In genomic region chr1:176644248-176644647, GRCm38 (mm10) we compare ENCODE assay signal across 11 mouse cellular contexts.
"Had no signal": no experiment of that assay in that cellular context is flagged by ENCODE, and none has a peak within 500 bp of the region (broad histone marks: within the 10 kb centered on the region; RNA-seq: fewer than 3 reads in every experiment).

No protein-coding gene starts in this region.

- H3K27me3 ChIP-seq: liver, embryonic 13.5 days had no signal

- H3K9me3 ChIP-seq: liver, embryonic 13.5 days had no signal

- DNase-seq: kidney, postnatal 25 days; layer of hippocampus, adult 9-11 months; liver, embryonic 13.5 days; lung, adult 2 months; lung, postnatal 14 days; lung, postnatal 4 days; midbrain, embryonic 14.5 days; thymus, adult 18-20 months; thymus, postnatal 36 days had no signal

- H3K36me3 ChIP-seq: liver, embryonic 13.5 days had no signal

- H3K4me3 ChIP-seq: layer of hippocampus, adult 2 months; liver, embryonic 13.5 days had no signal

- H3K4me1 ChIP-seq: liver, embryonic 13.5 days had no signal

- H3K9ac ChIP-seq: liver, embryonic 13.5 days had no signal

- H3K4me2 ChIP-seq: liver, embryonic 13.5 days had no signal

- H3K27ac ChIP-seq: kidney, postnatal 0 days; layer of hippocampus, adult 2 months; liver, embryonic 13.5 days had no signal
